ENCODE assay signal across 18 mouse cellular contexts in genomic region chr17:56194765-56195164, GRCm38 (mm10). TPM values are rescaled to one million over a fixed set of nuclear protein-coding genes. Genes with fewer than 3 reads are reported as not detected.
DNase-seq lines count a peak whose midpoint lies in the region; ATAC-seq and TF ChIP-seq lines count a peak whose summit lies in the region.
"Had no signal": no experiment of that assay in that cellular context is flagged by ENCODE, and none has a peak within 500 bp of the region (broad histone marks: within the 10 kb centered on the region; RNA-seq: fewer than 3 reads in every experiment).

No protein-coding gene starts in this region.

- no peaks in the 10 kb centered on the region for H3K9me3 ChIP-seq in intestine, postnatal 0 days (ENCODE audit: control insufficient read depth)
- no peaks in the 10 kb centered on the region for H3K9me3 ChIP-seq in liver, postnatal 0 days (ENCODE audit: low read length)
- H3K9me3 ChIP-seq: forebrain, embryonic 12.5 days; neural tube, embryonic 13.5 days had no signal

- WGBS in liver, adult 2 months = 50% methylated on average over 13 of the region's 13 CpGs
- 49% methylated on average over 13 of the region's 13 CpGs for WGBS in intestine, postnatal 0 days
- 70% methylated on average over 13 of the region's 13 CpGs for WGBS in liver, postnatal 0 days (ENCODE audit: insufficient replicate concordance)
- WGBS in cerebellum, adult 2 months = 89% methylated on average over 13 of the region's 13 CpGs

- no peak overlapping the region for H3K4me2 ChIP-seq in intestine, postnatal 0 days (replicated peaks; ENCODE audit: low read depth)
- H3K4me2 ChIP-seq in liver, postnatal 0 days (ENCODE audit: low read depth, low read length) = no peak overlapping the region
- H3K4me2 ChIP-seq: forebrain, embryonic 12.5 days; heart, embryonic 11.5 days; neural tube, embryonic 13.5 days had no signal

- H3K4me3 ChIP-seq in liver, adult 2 months (ENCODE audit: insufficient read depth, low read depth, low read length) = no peak overlapping the region
- no peak overlapping the region for H3K4me3 ChIP-seq in intestine, postnatal 0 days (ENCODE audit: low read depth, low read length)
- H3K4me3 ChIP-seq in liver, postnatal 0 days (ENCODE audit: low read depth, low read length) = no peak overlapping the region
- H3K4me3 ChIP-seq in cerebellum, adult 2 months (replicated peaks; ENCODE audit: insufficient read depth, low read depth, low read length) = no peak overlapping the region
- H3K4me3 ChIP-seq: forebrain, embryonic 12.5 days; neural tube, embryonic 13.5 days had no signal

- no peaks in the 10 kb centered on the region for H3K4me1 ChIP-seq in liver, adult 2 months (ENCODE audit: control insufficient read depth, insufficient read depth, low read length)
- H3K4me1 ChIP-seq in intestine, postnatal 0 days (replicated peaks; ENCODE audit: control insufficient read depth, insufficient read depth, low read length) = no peaks in the 10 kb centered on the region
- peaks cover 5% of the 10 kb centered on the region for H3K4me1 ChIP-seq in liver, postnatal 0 days (ENCODE audit: insufficient read depth)
- H3K4me1 ChIP-seq in cerebellum, adult 2 months (ENCODE audit: control insufficient read depth, insufficient read depth, low read length) = peaks cover 8% of the 10 kb centered on the region
- H3K4me1 ChIP-seq: forebrain, embryonic 12.5 days; neural tube, embryonic 13.5 days had no signal

- no peak for TF ChIP-seq POLR2A in liver, adult 2 months (IDR thresholded peaks at IDR 0.05; ENCODE audit: extremely low read depth, insufficient read depth, low read length)
- no peak for TF ChIP-seq POLR2A in cerebellum, adult 2 months (IDR thresholded peaks at IDR 0.05; ENCODE audit: borderline replicate concordance, insufficient read depth, low read length)

- no peak overlapping the region for H3K27ac ChIP-seq in liver, adult 2 months (replicated peaks; ENCODE audit: insufficient read depth, low read depth, low read length)
- H3K27ac ChIP-seq in intestine, postnatal 0 days (ENCODE audit: low read depth, low read length) = no peak overlapping the region
- H3K27ac ChIP-seq in liver, postnatal 0 days (ENCODE audit: low read depth) = peak overlapping the region; percentile 44; the same call in 1 of the 2 replicates
- H3K27ac ChIP-seq in cerebellum, adult 2 months (ENCODE audit: insufficient read depth, low read length) = no peak overlapping the region
- H3K27ac ChIP-seq: forebrain, embryonic 12.5 days; neural tube, embryonic 13.5 days had no signal

- H3K79me2 ChIP-seq in liver, adult 2 months (ENCODE audit: control insufficient read depth, insufficient read depth, low read length) = no peaks in the 10 kb centered on the region

- no peak for TF ChIP-seq EP300 in liver, postnatal 0 days (IDR thresholded peaks at IDR 0.05; ENCODE audit: low read depth)

- peak; percentile 26 for ATAC-seq in intestine, postnatal 0 days
- peak; percentile 85 for ATAC-seq in liver, postnatal 0 days
- ATAC-seq: inflammation-experienced regulatory T-cells, adult 6 months had no signal

- peaks cover 13% of the 10 kb centered on the region; the same call in 1 of the 2 replicates for H3K36me3 ChIP-seq in liver, adult 2 months (ENCODE audit: control insufficient read depth, insufficient read depth, low read length)
- H3K36me3 ChIP-seq in intestine, postnatal 0 days (ENCODE audit: control insufficient read depth, insufficient read depth) = peaks cover 90% of the 10 kb centered on the region
- peaks cover 66% of the 10 kb centered on the region for H3K36me3 ChIP-seq in liver, postnatal 0 days (replicated peaks; ENCODE audit: insufficient read depth, low read length)

- no peak for TF ChIP-seq CTCF in liver, adult 2 months (IDR thresholded peaks at IDR 0.05; ENCODE audit: low read depth, low read length)
- no peak for TF ChIP-seq CTCF in intestine, postnatal 0 days (IDR thresholded peaks at IDR 0.05; ENCODE audit: low read depth)
- TF ChIP-seq CTCF in liver, postnatal 0 days (IDR thresholded peaks at IDR 0.05; ENCODE audit: low read depth) = no peak
- no peak for TF ChIP-seq CTCF in cerebellum, adult 2 months (IDR thresholded peaks at IDR 0.05; ENCODE audit: borderline replicate concordance, insufficient read depth, low read depth, low read length)

- no peak overlapping the region for H3K9ac ChIP-seq in liver, adult 2 months (ENCODE audit: low read depth, low read length)
- no peak overlapping the region for H3K9ac ChIP-seq in intestine, postnatal 0 days (ENCODE audit: low read depth, low read length)
- no peak overlapping the region for H3K9ac ChIP-seq in liver, postnatal 0 days (replicated peaks)
- H3K9ac ChIP-seq: forebrain, embryonic 12.5 days; neural tube, embryonic 13.5 days had no signal

- H3K27me3 ChIP-seq in liver, adult 2 months (ENCODE audit: control insufficient read depth, insufficient read depth, low read length) = no peaks in the 10 kb centered on the region
- no peaks in the 10 kb centered on the region for H3K27me3 ChIP-seq in intestine, postnatal 0 days (replicated peaks; ENCODE audit: control insufficient read depth, insufficient read depth, low read length)
- H3K27me3 ChIP-seq in liver, postnatal 0 days (ENCODE audit: insufficient read depth, low read length) = no peaks in the 10 kb centered on the region
- H3K27me3 ChIP-seq in cerebellum, adult 2 months (ENCODE audit: control insufficient read depth, insufficient read depth, low read length) = no peaks in the 10 kb centered on the region
- H3K27me3 ChIP-seq: CH12.LX; forebrain, embryonic 12.5 days; neural tube, embryonic 13.5 days had no signal

- peak; percentile 79 for DNase-seq in liver, adult 2 months (ENCODE audit: extremely low read depth, low read depth, low spot score)
- DNase-seq in liver = no peak
- peak; percentile 29 to 78 for DNase-seq in kidney, postnatal 25 days
- no peak for DNase-seq in liver, postnatal 0 days
- no peak for DNase-seq in spleen, postnatal 36 days (ENCODE audit: low spot score in 2 of 2)
- DNase-seq in spleen, adult 12 weeks (ENCODE audit: low spot score) = no peak
- DNase-seq in cerebellum, adult 2 months = no peak
- DNase-seq: adrenal gland, postnatal 36 days; cerebellum, adult 8-10 months; heart, postnatal 10 days; lung, postnatal 10 days; midbrain, embryonic 14.5 days had no signal

RNA-seq across cellular contexts. Expression of gene Mydgf, which starts 11.0 kb away (rescaled TPM):
- total RNA-seq in liver, adult 2 months (2014; rRNA removed) = 89.4 and 91.1 TPM in 2 replicates
- polyA plus RNA-seq in liver, adult 2 months (2012; rRNA removed) = 81.1 and 86.0 TPM in 2 replicates
- 83.5 and 90.5 TPM in 2 replicates for polyA plus RNA-seq in intestine, postnatal 0 days (2015; fragmentation: Nextera tagmentation; extraction: Ambion mirVana)
- polyA plus RNA-seq in liver, postnatal 0 days (2015; fragmentation: Nextera tagmentation; extraction: Ambion mirVana) = 45.8 and 49.8 TPM in 2 replicates
- 44.5 and 45.0 TPM in 2 replicates for polyA plus RNA-seq in cerebellum, adult 2 months (2012; rRNA removed)

RNA-seq across cellular contexts. Expression of gene Dpp9, which starts 23.9 kb away (rescaled TPM):
- total RNA-seq in liver, adult 2 months (2014; rRNA removed) = 10.7 and 20.1 TPM in 2 replicates
- polyA plus RNA-seq in liver, adult 2 months (2012; rRNA removed) = 55.4 and 60.3 TPM in 2 replicates
- 10.6 and 12.0 TPM in 2 replicates for polyA plus RNA-seq in intestine, postnatal 0 days (2015; fragmentation: Nextera tagmentation; extraction: Ambion mirVana)
- 10.2 and 12.1 TPM in 2 replicates for polyA plus RNA-seq in liver, postnatal 0 days (2015; fragmentation: Nextera tagmentation; extraction: Ambion mirVana)
- polyA plus RNA-seq in cerebellum, adult 2 months (2012; rRNA removed) = 54.7 and 56.3 TPM in 2 replicates

RNA-seq across cellular contexts. Expression of gene Tnfaip8l1, which starts 32.5 kb away (rescaled TPM):
- total RNA-seq in liver, adult 2 months (2014; rRNA removed) = 16.2 and 20.9 TPM in 2 replicates
- 21.8 and 25.5 TPM in 2 replicates for polyA plus RNA-seq in liver, adult 2 months (2012; rRNA removed)
- polyA plus RNA-seq in intestine, postnatal 0 days (2015; fragmentation: Nextera tagmentation; extraction: Ambion mirVana) = 4.6 and 5.1 TPM in 2 replicates
- polyA plus RNA-seq in liver, postnatal 0 days (2015; fragmentation: Nextera tagmentation; extraction: Ambion mirVana) = 2.8 and 3.3 TPM in 2 replicates
- polyA plus RNA-seq in cerebellum, adult 2 months (2012; rRNA removed) = 1.7 and 1.9 TPM in 2 replicates

RNA-seq across cellular contexts. Expression of gene Sema6b, which starts 54.6 kb away (rescaled TPM):
- 1.3 TPM in 2 replicates for total RNA-seq in liver, adult 2 months (2014; rRNA removed)
- polyA plus RNA-seq in liver, adult 2 months (2012; rRNA removed) = 2.7 and 3.9 TPM in 2 replicates
- polyA plus RNA-seq in intestine, postnatal 0 days (2015; fragmentation: Nextera tagmentation; extraction: Ambion mirVana) = 0.94 and 1.1 TPM in 2 replicates
- 0.56 and 0.62 TPM in 2 replicates for polyA plus RNA-seq in liver, postnatal 0 days (2015; fragmentation: Nextera tagmentation; extraction: Ambion mirVana)
- polyA plus RNA-seq in cerebellum, adult 2 months (2012; rRNA removed) = 51.8 and 54.3 TPM in 2 replicates

Comparison
In these comparisons a context has a peak if more than half of its experiments do, and no peak if none do; other contexts are left out.
1. DNase-seq: peak in liver, adult 2 months (single experiment) and kidney, postnatal 25 days (2 of 2); none in liver (single experiment), liver, postnatal 0 days (single experiment), spleen, postnatal 36 days (0 of 2), spleen, adult 12 weeks (single experiment) and cerebellum, adult 2 months (0 of 2).